Mouse (Mus musculus) spleen, postnatal 10 days (tissue): Measurements from ENCODE around the gene Olfml3.

Experiments used
- DNase-seq, 2 experiments: peaks; one replicate each; pipeline ENCODE4 v3.0.0; 2021 to 2022; ENCODE audit warnings: low spot score in 2 of 2

Gene Olfml3

GRCm38 (mm10) chr3:103705426-103705825 is 32.4 kb downstream of the Olfml3 start:
- DNase-seq, result no peak

- no peak for DNase-seq
Observed at GRCm38 (mm10) chr3:103704661-103705060, 33.1 kb downstream of the Olfml3 start.

- DNase-seq, result no peak
Observed at GRCm38 (mm10) chr3:103696388-103696925, 41.3 kb downstream of the Olfml3 start.

DNA sequence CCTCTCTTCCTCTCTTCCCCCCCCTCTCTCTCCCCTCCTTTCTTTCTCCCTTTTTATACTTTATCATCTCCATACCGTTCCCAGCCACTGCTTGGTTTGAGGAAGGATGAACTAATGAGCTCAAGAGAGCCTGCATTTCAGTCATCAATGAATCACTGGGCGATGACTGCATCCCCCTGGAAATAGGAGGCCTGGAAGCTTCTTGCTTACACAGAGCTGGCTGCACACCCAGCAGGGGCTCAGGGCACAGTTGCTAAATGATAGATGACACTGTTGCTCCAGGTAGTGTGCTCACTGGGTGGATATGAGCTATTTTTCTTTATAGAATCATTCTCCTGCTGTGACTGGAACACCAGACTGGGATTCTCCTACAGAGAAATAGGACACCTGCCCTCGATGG is 42.2 kb downstream of the Olfml3 start:
- no peak for DNase-seq

DNA sequence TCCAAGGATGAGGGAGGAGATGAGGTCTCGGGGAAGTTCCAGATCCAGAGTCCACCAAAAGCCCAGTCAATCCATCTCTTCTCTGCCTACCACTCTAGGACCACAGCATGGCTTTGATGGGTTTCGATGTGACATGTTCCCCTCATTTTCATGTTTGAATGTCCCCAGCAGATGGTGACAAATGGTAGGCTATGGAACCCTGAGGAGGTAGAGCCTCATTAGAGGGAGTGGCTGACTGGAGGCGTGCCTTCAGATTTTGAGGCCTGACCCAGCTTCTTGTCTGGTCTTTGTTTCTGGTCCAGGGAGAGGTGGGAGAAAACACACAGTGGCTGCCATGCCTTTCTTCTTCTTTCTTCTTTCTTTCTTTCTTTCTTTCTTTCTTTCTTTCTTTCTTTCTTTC is 47.3 kb downstream of the Olfml3 start:
- no peak for DNase-seq

GRCm38 (mm10) chr3:103689043-103689442 is 48.8 kb downstream of the Olfml3 start:
- no peak for DNase-seq

DNA sequence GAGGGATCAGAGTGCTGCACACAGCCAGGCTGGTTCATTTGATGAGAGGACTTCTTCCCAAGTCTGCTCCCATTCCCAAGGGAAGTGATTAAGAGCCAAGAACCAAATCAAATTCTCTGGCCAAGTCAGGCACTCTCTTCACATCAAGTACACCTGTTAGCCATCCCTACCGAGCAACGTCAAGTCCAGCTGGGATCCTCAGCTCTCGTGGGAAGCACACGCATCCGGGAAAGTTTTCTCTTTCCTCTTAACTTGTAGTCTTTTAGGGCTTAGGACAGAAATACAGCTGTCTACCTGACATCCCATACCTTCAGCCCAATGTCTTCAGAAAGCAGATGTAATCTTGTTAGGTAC is 53.9 kb downstream of the Olfml3 start:
- DNase-seq, result no peak

DNA sequence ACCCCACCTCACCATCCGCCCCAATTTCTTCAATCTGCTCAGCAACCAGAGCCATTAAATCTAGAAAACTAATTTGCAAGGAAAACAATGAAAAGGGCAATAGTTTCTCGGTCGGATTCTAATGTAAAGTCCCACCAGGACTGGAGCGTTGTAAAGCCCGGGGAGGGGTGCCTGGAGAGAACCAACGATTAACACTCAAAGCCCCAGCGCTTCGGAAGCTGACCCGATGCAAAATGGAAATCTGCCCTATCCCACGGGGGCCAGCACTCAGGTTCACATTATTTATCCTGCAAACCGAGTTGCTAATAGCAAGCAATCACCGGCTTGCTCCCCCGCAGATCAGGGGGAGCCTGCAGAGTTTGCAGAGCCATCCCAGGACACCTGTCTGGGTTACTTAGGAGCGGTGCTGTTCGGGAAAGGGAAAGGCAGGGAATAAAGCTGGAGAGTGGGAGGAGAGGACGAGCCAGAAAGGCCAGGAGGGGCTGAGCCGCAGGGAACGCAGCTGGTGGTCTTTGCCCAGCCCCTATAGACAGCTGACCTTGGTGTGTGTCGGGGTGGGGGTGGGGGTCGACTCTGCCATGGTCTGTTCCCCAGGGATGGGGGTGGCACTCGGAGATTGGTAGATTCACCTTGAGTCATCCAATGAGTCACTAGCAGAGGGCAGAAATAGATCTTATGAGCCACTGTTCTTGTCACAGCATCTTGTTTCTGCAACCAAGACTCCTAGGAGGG is 54.4 kb downstream of the Olfml3 start:
- DNase-seq, result no peak

- DNase-seq, result no peak
Observed at GRCm38 (mm10) chr3:103682473-103682872, 55.3 kb downstream of the Olfml3 start.

DNA sequence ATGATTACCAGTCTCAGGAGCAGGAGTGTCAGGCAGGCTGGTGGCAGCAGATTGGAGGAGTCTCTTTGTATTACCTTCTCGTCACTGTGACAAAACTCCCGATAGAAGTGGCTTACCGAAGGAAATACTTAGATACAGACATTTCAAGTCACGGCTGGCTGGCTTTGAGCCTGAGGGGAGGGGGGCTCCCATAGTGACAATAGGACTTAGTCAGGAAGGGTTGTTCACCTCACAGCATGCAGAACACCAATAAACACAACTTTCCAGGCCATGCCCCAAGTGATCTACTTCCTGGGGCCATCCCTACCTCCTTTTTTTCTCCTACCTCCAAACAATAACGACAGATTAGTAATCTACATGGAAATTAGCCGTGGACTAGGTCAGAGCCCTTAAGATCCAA is 59.0 kb downstream of the Olfml3 start:
- no peak for DNase-seq

GRCm38 (mm10) chr3:103672716-103673115 is 65.1 kb downstream of the Olfml3 start:
- DNase-seq, result no peak
